Mouse (Mus musculus) kidney, adult 2 months (tissue): ENCODE measurements at regions not wholly inside any gene's neighbourhood (a gene's known extent, or its start where the extent isn't known, plus 50 kb on each side); places are given as distances from the start of the nearest gene placed in this dataset.

Source experiments
- DNase-seq: peaks from one replicate; pipeline ENCODE4 v3.0.0; 2021
- H3K27ac ChIP-seq: fragments of 200-500 bp; 2 replicates; pipeline ENCODE4 v1.5.1; 2012; ENCODE audit warnings: low read depth, low read length, control low read depth, inconsistent platforms; ENCODE audit not compliant: insufficient read depth
- H3K27me3 ChIP-seq: fragments of 200-500 bp; replicated peaks from 2 replicates; pipeline ENCODE4 v1.6.1; 2012; ENCODE audit warnings: mild to moderate bottlenecking, moderate library complexity, low read length, inconsistent platforms; ENCODE audit not compliant: control insufficient read depth, insufficient read depth
- H3K36me3 ChIP-seq: fragments of 200-500 bp; 2 replicates; pipeline ENCODE4 v1.6.1; 2012; ENCODE audit warnings: mild to moderate bottlenecking, moderate library complexity, low read length, inconsistent platforms; ENCODE audit not compliant: control insufficient read depth, insufficient read depth
- H3K4me1 ChIP-seq: fragments of 200-500 bp; 2 replicates; pipeline ENCODE4 v1.6.1; 2011; ENCODE audit warnings: low read length; ENCODE audit not compliant: control insufficient read depth, insufficient read depth
- H3K4me3 ChIP-seq: fragments of 200-500 bp; 2 replicates; pipeline ENCODE4 v1.5.1; 2011; ENCODE audit warnings: mild to moderate bottlenecking, low read depth, low read length, control low read depth; ENCODE audit not compliant: insufficient read depth
- CTCF ChIP-seq: fragments of 200-500 bp; conservative IDR thresholded peaks from 2 replicates; pipeline ENCODE4 v1.5.1; 2011; ENCODE audit warnings: low read depth, mild to moderate bottlenecking, control low read depth, low read length, moderate library complexity, mixed read lengths; ENCODE audit not compliant: insufficient read depth, insufficient read length
- POLR2A ChIP-seq: fragments of 200-500 bp; IDR thresholded peaks from one replicate; pipeline ENCODE4 v1.6.1; 2011; ENCODE audit warnings: low read depth, low read length, control low read depth
- WGBS: fragments of 180-500 bp; shearing (Covaris S2); methylation state at CpG from one replicate; pipeline ENCODE4 v1.1.7; 2018; 5-methylcytosine and 5-hydroxymethylcytosine counted together

DNA sequence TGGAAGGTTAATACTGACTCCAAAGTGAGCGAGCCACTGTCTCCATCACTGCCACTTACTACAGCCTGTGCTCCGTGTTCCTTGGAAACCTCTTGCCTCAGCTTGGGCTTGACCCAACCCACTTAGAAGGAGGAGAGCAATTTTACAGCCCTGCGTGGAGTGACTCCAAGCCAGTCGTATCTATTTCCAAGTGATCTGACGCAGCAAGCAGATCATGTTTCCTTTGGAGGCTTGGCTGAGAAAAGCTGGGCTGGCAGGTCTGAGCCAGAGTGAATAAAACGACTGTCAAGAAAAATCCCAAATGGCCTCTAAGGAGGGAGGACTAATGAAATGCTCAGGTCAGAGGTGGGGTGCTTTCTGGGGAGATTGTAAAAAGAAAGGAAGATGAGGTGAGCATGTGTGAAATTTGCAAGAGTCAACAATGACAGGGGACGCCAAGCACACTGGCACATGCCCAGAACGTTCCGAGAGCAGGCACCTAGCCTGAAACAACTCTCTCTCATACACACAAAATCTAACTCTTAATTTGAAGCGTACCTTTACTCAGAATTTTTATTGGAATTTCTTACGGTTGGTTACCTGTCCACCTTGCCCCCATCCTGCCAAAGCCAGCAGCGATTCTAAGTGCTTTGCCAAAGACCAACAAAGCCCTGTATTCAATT is 225.5 kb downstream of the Zfp36l1 start:
- TF ChIP-seq CTCF (no peak), POLR2A (no peak)
- peak; percentile 83 for DNase-seq
- H3K27ac ChIP-seq: peak overlapping the region; percentile 22; the same call in 1 of the 2 replicates
- H3K4me1 ChIP-seq: 0 out of 2 replicates have a peak, but pooled peaks cover 4% of the 10 kb centered on the region
- no peaks in the 10 kb centered on the region for H3K27me3 ChIP-seq
- H3K4me3 ChIP-seq: no peak overlapping the region
- no peaks in the 10 kb centered on the region for H3K36me3 ChIP-seq
- whole genome bisulfite sequencing: 29% methylated on average over 12 of the region's 12 CpGs

- DNase-seq: no peak
- no peak for TF ChIP-seq POLR2A
- TF ChIP-seq CTCF: no peak
- 84% methylated on average over 3 of the region's 3 CpGs for WGBS
- Histone ChIP-seq H3K27ac (no peak overlapping the region), H3K4me1 (0 out of 2 replicates have a peak, but pooled peaks cover 4% of the 10 kb centered on the region), H3K27me3 (no peaks in the 10 kb centered on the region), H3K36me3 (no peaks in the 10 kb centered on the region), H3K4me3 (no peak overlapping the region)
These were observed 226.3 kb downstream of the Zfp36l1 start for GRCm38 (mm10) chr12:79886494-79886893.

GRCm38 (mm10) chr12:79885286-79885685 is 227.5 kb downstream of the Zfp36l1 start:
- TF ChIP-seq POLR2A (no peak), CTCF (no peak)
- Histone ChIP-seq H3K4me3 (no peak overlapping the region), H3K4me1 (0 out of 2 replicates have a peak, but pooled peaks cover 4% of the 10 kb centered on the region), H3K36me3 (no peaks in the 10 kb centered on the region), H3K27me3 (no peaks in the 10 kb centered on the region), H3K27ac (no peak overlapping the region)
- no peak for DNase-seq
- 97% methylated on average over 2 of the region's 2 CpGs for WGBS

DNA sequence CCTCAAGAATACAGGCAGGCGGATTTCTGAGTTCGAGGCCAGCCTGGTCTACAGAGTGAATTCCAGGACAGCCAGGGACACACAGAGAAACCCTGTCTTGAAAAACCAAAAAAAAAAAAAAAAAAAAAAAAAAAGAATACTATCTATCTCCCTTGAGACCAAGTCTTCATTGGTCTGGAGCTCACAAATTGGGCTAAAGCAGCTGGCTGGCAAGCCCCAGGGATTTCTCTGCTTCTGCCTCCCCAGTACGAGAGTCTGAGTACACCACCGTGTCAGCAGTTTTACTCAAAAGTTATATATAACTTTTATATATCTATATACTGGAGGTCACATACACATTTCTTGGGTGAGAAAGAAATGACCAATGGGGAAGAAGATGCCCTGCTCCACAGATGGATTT is 229.2 kb downstream of the Zfp36l1 start:
- no peak overlapping the region for H3K4me3 ChIP-seq
- no peaks in the 10 kb centered on the region for H3K27me3 ChIP-seq
- no peak for DNase-seq
- WGBS: 95% methylated on average over 4 of the region's 4 CpGs
- H3K27ac ChIP-seq: no peak overlapping the region
- 0 out of 2 replicates have a peak, but pooled peaks cover 4% of the 10 kb centered on the region for H3K4me1 ChIP-seq
- TF ChIP-seq POLR2A (no peak), CTCF (no peak)
- no peaks in the 10 kb centered on the region for H3K36me3 ChIP-seq

- Histone ChIP-seq H3K4me1 (no peaks in the 10 kb centered on the region), H3K27me3 (no peaks in the 10 kb centered on the region), H3K27ac (peak overlapping the region; percentile 53), H3K36me3 (no peaks in the 10 kb centered on the region), H3K4me3 (no peak overlapping the region)
- DNase-seq: peak; percentile 49
- TF ChIP-seq POLR2A (no peak), CTCF (no peak)
- WGBS: 41% methylated on average over 18 of the region's 18 CpGs
These were observed 232.0 kb downstream of the Zfp36l1 start for GRCm38 (mm10) chr12:79880751-79881261.

- TF ChIP-seq CTCF (no peak), POLR2A (no peak)
- H3K4me1 ChIP-seq: no peaks in the 10 kb centered on the region
- H3K27me3 ChIP-seq: no peaks in the 10 kb centered on the region
- peak overlapping the region; percentile 53; the same call in 1 of the 2 replicates for H3K27ac ChIP-seq
- no peaks in the 10 kb centered on the region for H3K36me3 ChIP-seq
- DNase-seq: no peak
- no peak overlapping the region for H3K4me3 ChIP-seq
- 78% methylated on average over 4 of the region's 4 CpGs for WGBS
These were observed 232.5 kb downstream of the Zfp36l1 start for GRCm38 (mm10) chr12:79880346-79880745.

DNA sequence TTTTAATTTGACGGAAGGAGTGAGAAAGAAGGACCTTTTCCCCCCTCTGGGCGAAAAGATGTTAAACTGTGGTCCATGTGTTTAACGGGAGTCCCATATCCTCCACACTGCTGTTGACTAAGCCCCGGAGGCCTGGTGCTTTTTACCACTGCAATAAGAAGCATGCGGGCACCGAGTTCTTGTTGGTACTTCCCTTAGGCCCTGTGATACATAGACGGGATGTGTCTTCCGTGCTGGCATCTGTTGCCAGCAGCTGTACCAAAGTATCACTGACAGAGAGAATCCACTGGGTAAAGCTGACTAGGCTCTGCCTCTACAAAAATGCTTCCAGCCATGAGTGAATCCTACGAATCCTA is 232.9 kb downstream of the Zfp36l1 start:
- TF ChIP-seq POLR2A: no peak
- no peak for TF ChIP-seq CTCF
- no peaks in the 10 kb centered on the region for H3K36me3 ChIP-seq
- 0 out of 2 replicates have a peak overlapping the region, but pooled peaks have one; percentile 8 for H3K27ac ChIP-seq
- no peak for DNase-seq
- H3K27me3 ChIP-seq: no peaks in the 10 kb centered on the region
- 58% methylated on average over 9 of the region's 9 CpGs for WGBS
- H3K4me1 ChIP-seq: no peaks in the 10 kb centered on the region
- H3K4me3 ChIP-seq: no peak overlapping the region
